Mouse (Mus musculus) testis, adult 2 months (tissue): ENCODE data around the gene Rbfox2.

Experiments used
- CTCF ChIP-seq: fragments of 200-500 bp; IDR thresholded peaks from 2 replicates; pipeline ENCODE4 v1.5.1; 2012; ENCODE audit warnings: low read depth, mild to moderate bottlenecking, inconsistent platforms, low read length, moderate library complexity; ENCODE audit not compliant: control insufficient read depth, insufficient read depth, insufficient replicate concordance
- POLR2A ChIP-seq: fragments of 200-500 bp; IDR thresholded peaks from 2 replicates; pipeline ENCODE4 v1.6.1; 2012; ENCODE audit warnings: low read depth, mild to moderate bottlenecking, inconsistent platforms, low read length, moderate library complexity; ENCODE audit not compliant: control insufficient read depth

GRCm38 (mm10) chr15:77237661-77238060, 69.1 kb downstream of the Rbfox2 start:
- TF ChIP-seq CTCF (no peak), POLR2A (no peak)
